Mouse (Mus musculus): Measurements from ENCODE around the gene Pdxk. TPM values are rescaled to one million over a fixed set of nuclear protein-coding genes. Genes with fewer than 3 reads are reported as not detected.
"Not testable (repeated sequence)": the region's sequence is repeated elsewhere in the genome, so short reads cannot be mapped to it uniquely, and the experiment has no call there.

The Pdxk gene
- polyA plus RNA-seq (2011; ENCODE audit: insufficient read depth, insufficient read length, low read depth, missing spikeins): 13.7 and 14.6 TPM in 2 replicates

GRCm38 (mm10) chr10:78464792-78465207 lies at the start of gene Pdxk:
Gene Pdxk, minus strand, starts transcription at chr10:78464975.
- H3K27me3 ChIP-seq (ENCODE audit: control insufficient read depth, insufficient read depth, low read length, poor library complexity, severe bottlenecking): no peaks in the 10 kb centered on the region
- no peak within 1 kb of the TSS for H3K27ac ChIP-seq (ENCODE audit: insufficient read depth, low read length)
- H3K4me1 ChIP-seq (ENCODE audit: control insufficient read depth, insufficient read depth, low read length): peaks cover 6% of the 10 kb centered on the region

DNA sequence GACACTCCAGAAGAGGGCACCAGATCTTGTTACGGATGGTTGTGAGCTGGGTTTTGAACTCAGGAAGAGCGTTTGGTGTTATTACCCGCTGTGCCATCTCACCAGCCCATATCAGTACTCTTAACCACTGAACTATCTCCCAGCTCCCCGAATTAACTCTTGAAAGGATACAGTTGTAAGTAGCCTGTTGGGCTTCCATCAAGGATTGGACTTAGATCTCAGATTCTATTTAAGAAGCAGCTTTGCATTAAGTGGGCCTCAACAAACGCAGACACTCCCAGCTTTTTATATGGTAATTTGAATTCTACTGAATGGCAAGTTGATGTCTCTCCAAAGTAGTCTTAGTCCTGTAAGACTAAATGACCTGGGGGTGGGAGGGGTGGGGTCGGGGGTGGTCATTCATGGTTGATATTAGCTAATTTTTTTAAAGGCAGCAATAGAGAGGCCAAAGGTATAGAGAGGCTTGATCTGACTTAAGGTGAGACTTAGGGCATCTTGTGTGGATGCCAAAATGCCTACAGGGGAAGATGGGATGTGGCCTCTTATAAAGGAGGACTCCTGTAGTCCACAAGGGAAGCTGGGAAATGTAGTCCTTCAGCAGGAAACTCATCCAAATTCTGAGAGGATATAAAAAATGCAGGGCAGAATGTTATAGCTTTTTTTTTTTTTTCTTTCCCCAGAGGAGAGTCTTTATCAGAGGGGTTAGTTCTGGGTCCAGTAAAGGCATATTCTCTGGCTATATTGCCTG lies 38.4 kb upstream of the Pdxk start:
- H3K4me1 ChIP-seq (ENCODE audit: control insufficient read depth, insufficient read depth, low read length): no peaks in the 10 kb centered on the region
- H3K27me3 ChIP-seq (ENCODE audit: control insufficient read depth, insufficient read depth, low read length, poor library complexity, severe bottlenecking): no peaks in the 10 kb centered on the region
- H3K9me3 ChIP-seq (replicated peaks; ENCODE audit: control insufficient read depth, insufficient read depth, low read length, poor library complexity, severe bottlenecking): 0 out of 2 replicates have a peak, but pooled peaks cover 3% of the 10 kb centered on the region
- H3K9ac ChIP-seq (ENCODE audit: low read depth, poor library complexity, severe bottlenecking): no peak overlapping the region
- no peak overlapping the region for H3K27ac ChIP-seq (ENCODE audit: insufficient read depth, low read length)
- no peaks in the 10 kb centered on the region for H3K36me3 ChIP-seq (ENCODE audit: control insufficient read depth, insufficient read depth, low read length, poor library complexity, severe bottlenecking)
- no peak for TF ChIP-seq CTCF (IDR thresholded peaks at IDR 0.05; ENCODE audit: low read depth, low read length)
- no peak for TF ChIP-seq EP300 (IDR thresholded peaks at IDR 0.05; ENCODE audit: insufficient read depth, low read depth, low read length)
- no peak for TF ChIP-seq POLR2A (IDR thresholded peaks at IDR 0.05; ENCODE audit: insufficient read depth, low read length)
- no peak overlapping the region for H3K4me3 ChIP-seq (ENCODE audit: low read depth, low read length)

More at GRCm38 (mm10) chr10:78464792-78465207, at the start of gene Pdxk:
- Histone ChIP-seq H3K4me3 (ENCODE audit: low read depth, low read length) (peak within 1 kb of the TSS; percentile 76), H3K9me3 (replicated peaks; ENCODE audit: control insufficient read depth, insufficient read depth, low read length, poor library complexity, severe bottlenecking) (no peaks in the 10 kb centered on the region), H3K9ac (ENCODE audit: low read depth, poor library complexity, severe bottlenecking) (peak within 1 kb of the TSS; percentile 59), H3K36me3 (ENCODE audit: control insufficient read depth, insufficient read depth, low read length, poor library complexity, severe bottlenecking) (no peaks in the 10 kb centered on the region)
- peak; percentile 91 for TF ChIP-seq POLR2A (IDR thresholded peaks at IDR 0.05; ENCODE audit: insufficient read depth, low read length)
- peak; percentile 45; the same call in 1 of the 2 replicates for TF ChIP-seq EP300 (IDR thresholded peaks at IDR 0.05; ENCODE audit: insufficient read depth, low read depth, low read length)
- TF ChIP-seq CTCF (IDR thresholded peaks at IDR 0.05; ENCODE audit: low read depth, low read length): no peak

DNA sequence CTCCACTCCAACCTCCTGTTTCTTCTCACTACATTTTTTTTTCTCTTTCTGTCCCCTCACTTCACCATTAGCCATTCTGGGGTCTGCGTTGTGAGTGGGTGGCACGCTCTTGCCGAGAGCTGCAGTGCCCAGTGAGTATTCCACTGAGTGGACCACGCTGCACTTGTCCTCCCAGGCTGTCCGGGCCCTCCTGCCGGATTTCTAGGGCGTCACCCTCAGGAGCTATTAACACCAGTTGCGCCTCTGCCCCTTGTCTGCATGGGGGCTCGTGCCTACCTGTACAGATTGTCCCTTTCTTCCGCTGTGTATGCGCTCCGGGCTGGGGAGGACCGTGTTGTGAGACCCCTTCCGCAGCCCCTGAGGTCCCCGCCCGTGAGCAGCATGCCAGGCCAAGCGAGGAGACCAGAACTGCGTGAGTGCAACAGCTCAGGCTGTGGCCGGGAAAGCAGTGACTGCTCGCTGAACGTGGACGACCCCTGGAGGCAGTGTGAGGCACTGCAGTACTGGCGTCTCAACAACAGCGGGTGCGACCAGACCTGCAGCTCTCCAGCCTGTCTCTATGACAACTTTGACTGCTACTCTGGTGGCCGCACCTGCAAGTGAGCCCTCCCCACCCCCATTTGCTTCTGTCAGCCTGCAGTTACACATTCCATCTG lies 22.8 kb upstream of the Pdxk start:
- Histone ChIP-seq H3K27ac (ENCODE audit: insufficient read depth, low read length) (no peak overlapping the region), H3K27me3 (ENCODE audit: control insufficient read depth, insufficient read depth, low read length, poor library complexity, severe bottlenecking) (no peaks in the 10 kb centered on the region), H3K9ac (ENCODE audit: low read depth, poor library complexity, severe bottlenecking) (no peak overlapping the region), H3K4me1 (ENCODE audit: control insufficient read depth, insufficient read depth, low read length) (no peaks in the 10 kb centered on the region), H3K4me3 (ENCODE audit: low read depth, low read length) (no peak overlapping the region), H3K36me3 (ENCODE audit: control insufficient read depth, insufficient read depth, low read length, poor library complexity, severe bottlenecking) (no peaks in the 10 kb centered on the region), H3K9me3 (replicated peaks; ENCODE audit: control insufficient read depth, insufficient read depth, low read length, poor library complexity, severe bottlenecking) (no peaks in the 10 kb centered on the region)
- peak; percentile 91 for TF ChIP-seq CTCF (IDR thresholded peaks at IDR 0.05; ENCODE audit: low read depth, low read length)
- no peak for TF ChIP-seq POLR2A (IDR thresholded peaks at IDR 0.05; ENCODE audit: insufficient read depth, low read length)

- H3K27ac ChIP-seq (ENCODE audit: insufficient read depth, low read length): no peak overlapping the region
- H3K36me3 ChIP-seq (ENCODE audit: control insufficient read depth, insufficient read depth, low read length, poor library complexity, severe bottlenecking): no peaks in the 10 kb centered on the region
- H3K27me3 ChIP-seq (ENCODE audit: control insufficient read depth, insufficient read depth, low read length, poor library complexity, severe bottlenecking): no peaks in the 10 kb centered on the region
- no peak for TF ChIP-seq EP300 (IDR thresholded peaks at IDR 0.05; ENCODE audit: insufficient read depth, low read depth, low read length)
- H3K9me3 ChIP-seq (replicated peaks; ENCODE audit: control insufficient read depth, insufficient read depth, low read length, poor library complexity, severe bottlenecking): no peaks in the 10 kb centered on the region
- H3K9ac ChIP-seq (ENCODE audit: low read depth, poor library complexity, severe bottlenecking): no peak overlapping the region
- no peaks in the 10 kb centered on the region for H3K4me1 ChIP-seq (ENCODE audit: control insufficient read depth, insufficient read depth, low read length)
- no peak overlapping the region for H3K4me3 ChIP-seq (ENCODE audit: low read depth, low read length)
Measured at GRCm38 (mm10) chr10:78486871-78487270, 22.1 kb upstream of the Pdxk start.

DNA sequence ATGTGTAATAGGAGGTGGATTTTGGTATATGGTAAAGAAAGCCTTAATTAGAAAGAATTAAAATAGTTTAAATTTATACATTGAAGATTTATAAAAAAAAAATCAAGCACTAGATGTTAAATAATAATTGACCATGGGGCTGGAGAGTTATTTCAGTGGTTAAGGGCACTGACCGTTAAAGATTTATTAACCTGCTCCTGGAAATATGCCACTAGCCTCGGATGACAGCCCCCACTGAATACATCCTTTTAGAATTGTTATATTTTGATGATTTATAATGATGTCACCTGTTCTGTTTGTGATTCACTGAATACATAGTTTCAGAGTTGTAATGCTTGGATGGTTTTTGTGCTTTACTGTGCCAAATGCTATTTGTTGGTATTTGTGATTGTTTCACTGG lies 20.6 kb upstream of the Pdxk start:
- not testable (repeated sequence) for H3K9me3 ChIP-seq (replicated peaks; ENCODE audit: control insufficient read depth, insufficient read depth, low read length, poor library complexity, severe bottlenecking); H3K27me3 ChIP-seq (ENCODE audit: control insufficient read depth, insufficient read depth, low read length, poor library complexity, severe bottlenecking); H3K27ac ChIP-seq (ENCODE audit: insufficient read depth, low read length); H3K9ac ChIP-seq (ENCODE audit: low read depth, poor library complexity, severe bottlenecking); H3K4me3 ChIP-seq (ENCODE audit: low read depth, low read length); H3K4me1 ChIP-seq (ENCODE audit: control insufficient read depth, insufficient read depth, low read length); H3K36me3 ChIP-seq (ENCODE audit: control insufficient read depth, insufficient read depth, low read length, poor library complexity, severe bottlenecking)

- Histone ChIP-seq H3K27ac (ENCODE audit: insufficient read depth, low read length) (no peak overlapping the region), H3K9ac (ENCODE audit: low read depth, poor library complexity, severe bottlenecking) (peak overlapping the region; percentile 23), H3K36me3 (ENCODE audit: control insufficient read depth, insufficient read depth, low read length, poor library complexity, severe bottlenecking) (no peaks in the 10 kb centered on the region), H3K27me3 (ENCODE audit: control insufficient read depth, insufficient read depth, low read length, poor library complexity, severe bottlenecking) (no peaks in the 10 kb centered on the region), H3K4me3 (ENCODE audit: low read depth, low read length) (peak overlapping the region; percentile 67), H3K4me1 (ENCODE audit: control insufficient read depth, insufficient read depth, low read length) (no peaks in the 10 kb centered on the region), H3K9me3 (replicated peaks; ENCODE audit: control insufficient read depth, insufficient read depth, low read length, poor library complexity, severe bottlenecking) (no peaks in the 10 kb centered on the region)
- TF ChIP-seq EP300 (IDR thresholded peaks at IDR 0.05; ENCODE audit: insufficient read depth, low read depth, low read length) (no peak), CTCF (IDR thresholded peaks at IDR 0.05; ENCODE audit: low read depth, low read length) (peak; percentile 34), POLR2A (IDR thresholded peaks at IDR 0.05; ENCODE audit: insufficient read depth, low read length) (no peak)
Measured at GRCm38 (mm10) chr10:78481928-78482499, 17.2 kb upstream of the Pdxk start.
